Mouse (Mus musculus) brain, embryonic 14.5 days (tissue): Measurements from ENCODE around the gene Ltn1.

Source experiments
- CTCF ChIP-seq: fragments of 200-500 bp; IDR thresholded peaks from 2 replicates; pipeline ENCODE4 v1.5.1; 2012; ENCODE audit warnings: inconsistent platforms, mild to moderate bottlenecking, moderate library complexity, borderline replicate concordance; ENCODE audit not compliant: insufficient read depth, insufficient read length; ENCODE audit errors: extremely low read depth
- POLR2A ChIP-seq: fragments of 200-500 bp; IDR thresholded peaks from 2 replicates; pipeline ENCODE4 v1.6.1; 2012; ENCODE audit warnings: mild to moderate bottlenecking, inconsistent platforms, borderline replicate concordance; ENCODE audit not compliant: poor library complexity, insufficient read depth, insufficient read length, severe bottlenecking; ENCODE audit errors: extremely low read depth

- TF ChIP-seq CTCF: no peak
- TF ChIP-seq POLR2A: no peak
Measured at GRCm38 (mm10) chr16:87453226-87453625, 20.8 kb upstream of the Ltn1 start.
